Mouse (Mus musculus) neutrophil, adult 83 days (primary cell): ENCODE data around the gene Olfr299. TPM values are rescaled to one million over a fixed set of nuclear protein-coding genes. Genes with fewer than 3 reads are reported as not detected.

Experiments
- total RNA-seq, 2 experiments: library from RNA; stranded (reverse); gene quantifications; one replicate each; pipeline ENCODE4 v1.2.4; 2023

The Olfr299 gene
- not detected for total RNA-seq

DNA sequence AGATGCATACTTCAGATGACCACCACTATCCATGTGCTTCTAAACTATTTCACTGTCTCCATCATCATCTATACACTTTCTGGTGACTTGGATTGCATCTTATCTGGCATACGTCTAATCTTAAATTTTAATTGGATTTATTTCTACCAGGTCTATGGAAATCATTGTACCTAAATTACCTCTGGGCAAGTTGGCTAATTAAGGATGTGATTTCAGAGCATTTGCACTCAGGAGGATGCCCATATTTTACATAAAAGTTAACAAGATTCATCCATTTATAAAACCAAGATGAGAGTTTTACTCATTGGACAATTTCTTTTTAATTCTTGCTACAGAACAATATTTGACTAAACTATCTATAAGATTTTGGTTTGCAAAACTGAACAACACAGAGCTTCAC is at the start of gene Olfr299:
Olfr299 (plus strand) TSS at position 301 of the 400 bp plus-strand sequence.

DNA sequence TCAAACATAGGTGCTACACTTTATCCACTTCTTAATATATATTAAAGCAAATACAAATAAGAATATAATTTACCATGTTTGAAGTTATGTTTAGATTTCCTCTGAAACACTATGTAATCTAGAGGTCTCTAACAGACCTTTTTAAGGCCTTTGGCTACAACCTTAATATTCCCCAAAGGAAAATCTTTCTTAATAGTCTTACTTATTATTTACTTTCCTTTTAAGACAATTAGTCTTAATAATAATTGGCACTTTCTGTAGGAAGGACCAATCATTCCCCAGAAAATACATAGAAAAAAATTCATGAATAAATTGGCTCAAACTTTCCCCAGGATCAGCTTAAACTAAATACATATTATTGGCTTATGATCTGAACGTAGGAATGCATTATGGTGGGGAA is 32.7 kb downstream of the Olfr299 start, which contains the start of gene Olfr298:
Olfr298 (minus strand) TSS at position 101 of the 400 bp plus-strand sequence.

Other genes starting within 250 kb of the Olfr299 start
- gene Vmn2r76, start 213.6 kb upstream of the Olfr299 start, total RNA-seq, result not detected
- not detected for gene Olfr310, start 182.7 kb upstream of the Olfr299 start, total RNA-seq
- gene Olfr309, start 146.2 kb upstream of the Olfr299 start, total RNA-seq, result not detected
- not detected for gene Olfr308, start 134.3 kb upstream of the Olfr299 start, total RNA-seq
- not detected for gene Olfr307, start 122.3 kb upstream of the Olfr299 start, total RNA-seq
- not detected for gene Olfr305, start 93.0 kb upstream of the Olfr299 start, total RNA-seq
- not detected for gene Olfr304, start 73.3 kb upstream of the Olfr299 start, total RNA-seq
- gene Olfr303, start 62.1 kb upstream of the Olfr299 start, total RNA-seq, result not detected
- gene Olfr301, start 56.1 kb upstream of the Olfr299 start, total RNA-seq, result not detected
- not detected for gene Olfr298, start 32.6 kb downstream of the Olfr299 start, total RNA-seq
- not detected for gene Olfr297, start 60.0 kb downstream of the Olfr299 start, total RNA-seq
- gene Olfr295, start 123.9 kb downstream of the Olfr299 start, total RNA-seq, result not detected
- gene Olfr294, start 156.7 kb downstream of the Olfr299 start, total RNA-seq, result not detected
- gene Olfr293, start 189.1 kb downstream of the Olfr299 start, total RNA-seq, result not detected
- not detected for gene Olfr292, start 228.4 kb downstream of the Olfr299 start, total RNA-seq